Mouse (Mus musculus) embryonic fibroblast, embryonic 13.5 days (primary cell): ENCODE data around the gene Elovl5.

Experiments
- CTCF ChIP-seq: IDR thresholded peaks from 2 replicates; pipeline ENCODE4 v1.5.1; 2011; ENCODE audit warnings: mild to moderate bottlenecking, control low read depth, low read length, moderate library complexity, borderline replicate concordance; ENCODE audit not compliant: insufficient read depth
- POLR2A ChIP-seq: IDR thresholded peaks from 2 replicates; pipeline ENCODE4 v1.6.1; 2011; ENCODE audit warnings: low read depth, mild to moderate bottlenecking, control low read depth, low read length, moderate library complexity

- TF ChIP-seq CTCF, result no peak
- no peak for TF ChIP-seq POLR2A
Measured at GRCm38 (mm10) chr9:77920481-77920880, 3.3 kb downstream of the Elovl5 start.
